ENCODE assay signal across 18 mouse cellular contexts in genomic region chr19:50326151-50326550, GRCm38 (mm10).
DNase-seq lines count a peak whose midpoint lies in the region; ATAC-seq and TF ChIP-seq lines count a peak whose summit lies in the region.
"Had no signal": no experiment of that assay in that cellular context is flagged by ENCODE, and none has a peak within 500 bp of the region (broad histone marks: within the 10 kb centered on the region; RNA-seq: fewer than 3 reads in every experiment).

No protein-coding gene starts in this region.

- H3K9me3 ChIP-seq in forebrain, postnatal 0 days (ENCODE audit: low read length) = no peaks in the 10 kb centered on the region
- H3K9me3 ChIP-seq in forebrain, embryonic 13.5 days (replicated peaks) = no peaks in the 10 kb centered on the region
- H3K9me3 ChIP-seq: embryonic facial prominence, embryonic 12.5 days; embryonic facial prominence, embryonic 15.5 days; forebrain, embryonic 15.5 days; hindbrain, embryonic 10.5 days; hindbrain, embryonic 13.5 days; intestine, embryonic 15.5 days had no signal

- no peaks in the 10 kb centered on the region for H3K36me3 ChIP-seq in forebrain, postnatal 0 days (ENCODE audit: insufficient read depth)
- no peaks in the 10 kb centered on the region for H3K36me3 ChIP-seq in forebrain, embryonic 13.5 days (ENCODE audit: poor library complexity, severe bottlenecking)
- H3K36me3 ChIP-seq: embryonic facial prominence, embryonic 12.5 days; embryonic facial prominence, embryonic 15.5 days; forebrain, embryonic 15.5 days; hindbrain, embryonic 10.5 days; hindbrain, embryonic 13.5 days; intestine, embryonic 15.5 days had no signal

- H3K4me3 ChIP-seq in forebrain, postnatal 0 days (ENCODE audit: low read depth, low read length) = no peak overlapping the region
- no peak overlapping the region for H3K4me3 ChIP-seq in forebrain, embryonic 13.5 days
- H3K4me3 ChIP-seq: embryonic facial prominence, embryonic 12.5 days; embryonic facial prominence, embryonic 15.5 days; forebrain, embryonic 15.5 days; gastrocnemius, adult 2 months; hindbrain, embryonic 10.5 days; hindbrain, embryonic 13.5 days; intestine, embryonic 15.5 days had no signal

- no peak overlapping the region for H3K9ac ChIP-seq in forebrain, postnatal 0 days
- no peak overlapping the region for H3K9ac ChIP-seq in forebrain, embryonic 13.5 days
- H3K9ac ChIP-seq: embryonic facial prominence, embryonic 12.5 days; embryonic facial prominence, embryonic 15.5 days; forebrain, embryonic 15.5 days; hindbrain, embryonic 13.5 days; intestine, embryonic 15.5 days had no signal

- no peaks in the 10 kb centered on the region for H3K27me3 ChIP-seq in forebrain, postnatal 0 days (ENCODE audit: insufficient read depth, low read length)
- no peaks in the 10 kb centered on the region for H3K27me3 ChIP-seq in forebrain, embryonic 13.5 days
- H3K27me3 ChIP-seq: embryonic facial prominence, embryonic 12.5 days; embryonic facial prominence, embryonic 15.5 days; forebrain, embryonic 15.5 days; hindbrain, embryonic 13.5 days; intestine, embryonic 15.5 days had no signal

- no peaks in the 10 kb centered on the region for H3K4me1 ChIP-seq in forebrain, postnatal 0 days (ENCODE audit: insufficient read depth)
- no peaks in the 10 kb centered on the region for H3K4me1 ChIP-seq in forebrain, embryonic 13.5 days
- H3K4me1 ChIP-seq: embryonic facial prominence, embryonic 12.5 days; embryonic facial prominence, embryonic 15.5 days; forebrain, embryonic 15.5 days; hindbrain, embryonic 10.5 days; hindbrain, embryonic 13.5 days; intestine, embryonic 15.5 days had no signal

- no peak overlapping the region for H3K27ac ChIP-seq in forebrain, postnatal 0 days (ENCODE audit: low read depth, low read length)
- H3K27ac ChIP-seq in forebrain, embryonic 13.5 days = no peak overlapping the region
- H3K27ac ChIP-seq: embryonic facial prominence, embryonic 12.5 days; embryonic facial prominence, embryonic 15.5 days; forebrain, embryonic 15.5 days; gastrocnemius, adult 2 months; hindbrain, embryonic 10.5 days; hindbrain, embryonic 13.5 days; intestine, embryonic 15.5 days had no signal

- intact Hi-C loops in heart, postnatal 14 days (cut with DNase I) = no loop called here

- 47% methylated on average over 3 of the region's 3 CpGs for WGBS in forebrain, postnatal 0 days
- WGBS in forebrain, embryonic 13.5 days = 81% methylated on average over 3 of the region's 3 CpGs

- H3K4me2 ChIP-seq in forebrain, postnatal 0 days (ENCODE audit: low read depth) = no peak overlapping the region
- H3K4me2 ChIP-seq in forebrain, embryonic 13.5 days = no peak overlapping the region
- H3K4me2 ChIP-seq: embryonic facial prominence, embryonic 12.5 days; embryonic facial prominence, embryonic 15.5 days; forebrain, embryonic 15.5 days; heart, embryonic 11.5 days; hindbrain, embryonic 13.5 days; intestine, embryonic 15.5 days had no signal

- TF ChIP-seq CTCF in forebrain, postnatal 0 days (IDR thresholded peaks at IDR 0.05; ENCODE audit: low read depth) = no peak

- DNase-seq in cerebellum, adult 8-10 months = peak; percentile 2
- no peak for DNase-seq in cerebellum, adult 11-12 months
- DNase-seq in cerebellum, postnatal 25 days = peak; percentile 18
- DNase-seq in cerebellum, adult 18-20 months = no peak
- peak; percentile 46 for DNase-seq in forebrain, postnatal 0 days
- peak; percentile 34 for DNase-seq in brain, embryonic 18.5 days (ENCODE audit: low read depth, low spot score)
- no peak for DNase-seq in heart, postnatal 14 days
- DNase-seq: adrenal gland, adult 8-10 months had no signal

- ATAC-seq in forebrain, postnatal 0 days = peak; percentile 59; the same call in 1 of the 2 replicates
- ATAC-seq in forebrain, embryonic 13.5 days = no peak
- ATAC-seq: activated CD4-positive, CD25-positive, alpha-beta regulatory T cell, adult 4 months; forebrain, embryonic 15.5 days; intestine, embryonic 15.5 days had no signal

Comparison
In these comparisons a context has a peak if more than half of its experiments do, and no peak if none do; other contexts are left out.
1. DNase-seq: peak in cerebellum, adult 8-10 months (single experiment), cerebellum, postnatal 25 days (2 of 2), forebrain, postnatal 0 days (single experiment) and brain, embryonic 18.5 days (single experiment); none in cerebellum, adult 11-12 months (single experiment), cerebellum, adult 18-20 months (0 of 2) and heart, postnatal 14 days (0 of 2).